Mouse (Mus musculus): ENCODE measurements around the gene Zbtb48. TPM values are rescaled to one million over a fixed set of nuclear protein-coding genes. Genes with fewer than 3 reads are reported as not detected.

Zbtb48 gene
- total and polyA plus RNA-seq, 3 experiments = 4.3 to 8.8 (median 5.6) TPM

DNA sequence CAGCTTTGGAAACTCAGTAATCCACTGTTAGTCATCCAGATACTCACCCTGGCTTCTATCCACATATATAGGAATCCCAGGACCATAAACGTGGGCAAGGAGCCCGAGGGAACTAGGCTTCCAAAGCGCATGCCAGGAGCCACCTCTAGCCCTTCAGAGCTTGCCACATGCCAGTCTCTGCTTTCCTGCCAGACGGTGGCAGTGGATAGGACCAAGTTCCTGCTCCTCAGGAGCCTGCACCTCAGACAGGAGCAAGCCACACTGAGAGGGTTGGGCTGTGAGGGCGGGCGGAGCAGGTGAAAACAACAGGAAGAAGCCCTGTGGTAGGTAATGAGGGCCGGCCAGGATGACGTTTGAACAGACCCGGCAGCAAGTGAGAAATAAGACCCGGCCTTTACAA lies 41.6 kb downstream of the Zbtb48 start:
- TF ChIP-seq CTCF (IDR thresholded peaks at IDR 0.05) (no peak), POLR2A (IDR thresholded peaks at IDR 0.05; ENCODE audit: insufficient read depth, low read depth, low read length) (no peak), EP300 (IDR thresholded peaks at IDR 0.05; ENCODE audit: insufficient read depth, low read depth, low read length) (no peak)
- Histone ChIP-seq H3K4me1 (ENCODE audit: control insufficient read depth, insufficient read depth, low read length) (peaks cover 8% of the 10 kb centered on the region), H3K36me3 (ENCODE audit: control insufficient read depth, insufficient read depth, low read length) (no peaks in the 10 kb centered on the region), H3K79me2 (replicated peaks; ENCODE audit: control insufficient read depth, insufficient read depth, low read length) (no peaks in the 10 kb centered on the region), H3K27me3 (ENCODE audit: control insufficient read depth, insufficient read depth, low read length) (no peaks in the 10 kb centered on the region), H3K9ac (ENCODE audit: low read depth, low read length) (no peak overlapping the region), H3K27ac (no peak overlapping the region), H3K4me3 (no peak overlapping the region)
- intact Hi-C loops (cut with DNase I) = no loop called here
- 52% methylated on average over 10 of the region's 10 CpGs for WGBS
- no peak for DNase-seq

DNA sequence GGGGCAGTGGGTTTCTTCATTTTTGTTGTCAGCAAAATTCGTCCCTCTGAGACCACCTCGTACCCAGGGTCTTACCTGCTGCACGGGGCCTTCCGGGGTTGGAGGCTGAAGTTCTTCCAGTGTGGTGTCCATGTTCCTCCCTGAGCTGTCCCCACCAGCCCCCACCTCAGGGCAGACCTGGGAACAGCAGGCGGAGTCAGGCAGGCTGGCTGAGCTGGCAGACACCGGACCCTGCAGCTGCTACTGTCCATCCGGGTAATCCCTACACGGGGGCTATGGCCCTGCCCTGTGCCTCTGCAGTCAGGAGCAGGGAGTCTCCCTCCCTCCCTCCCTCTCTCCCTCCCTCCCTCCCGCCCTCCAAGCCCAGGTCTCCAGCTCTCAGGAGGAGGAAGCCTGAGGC lies 43.9 kb downstream of the Zbtb48 start:
- Histone ChIP-seq H3K4me3 (no peak overlapping the region), H3K27ac (no peak overlapping the region), H3K79me2 (replicated peaks; ENCODE audit: control insufficient read depth, insufficient read depth, low read length) (no peaks in the 10 kb centered on the region), H3K36me3 (ENCODE audit: control insufficient read depth, insufficient read depth, low read length) (no peaks in the 10 kb centered on the region), H3K4me1 (ENCODE audit: control insufficient read depth, insufficient read depth, low read length) (peaks cover 8% of the 10 kb centered on the region), H3K27me3 (ENCODE audit: control insufficient read depth, insufficient read depth, low read length) (no peaks in the 10 kb centered on the region), H3K9ac (ENCODE audit: low read depth, low read length) (no peak overlapping the region)
- DNase-seq = peak in 1 of 2 experiments; percentile 21
- intact Hi-C loops (cut with DNase I) = loop anchor here (2.0 kb wide), 1 partner anchor 19 kb away; no protein-coding TSS in a partner anchor
- 51% methylated on average over 8 of the region's 9 CpGs for WGBS
- no peak for TF ChIP-seq POLR2A (IDR thresholded peaks at IDR 0.05; ENCODE audit: insufficient read depth, low read depth, low read length)
- no peak for TF ChIP-seq CTCF (IDR thresholded peaks at IDR 0.05)
- TF ChIP-seq EP300 (IDR thresholded peaks at IDR 0.05; ENCODE audit: insufficient read depth, low read depth, low read length) = no peak

DNA sequence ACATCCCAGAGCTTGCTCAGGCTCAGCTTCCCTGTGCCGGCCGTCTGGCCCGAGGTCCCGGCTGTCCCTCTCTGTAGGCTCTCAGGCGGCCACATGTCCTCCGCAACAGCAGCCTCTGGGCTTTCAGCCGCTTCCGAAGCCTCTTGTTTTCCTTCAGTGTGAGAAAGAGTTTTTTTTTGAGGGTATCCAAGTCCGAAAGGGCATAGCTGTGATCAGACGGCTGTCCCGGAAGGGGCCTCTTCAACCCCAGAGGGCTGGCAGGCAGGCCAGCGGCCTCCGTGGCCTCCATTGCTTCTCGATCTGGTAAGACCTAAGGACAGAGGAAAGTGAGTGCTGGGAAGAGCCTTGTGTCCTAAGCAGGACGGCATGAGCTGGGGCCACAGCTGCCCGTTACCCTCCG lies 44.4 kb downstream of the Zbtb48 start:
- Histone ChIP-seq H3K27ac (no peak overlapping the region), H3K27me3 (ENCODE audit: control insufficient read depth, insufficient read depth, low read length) (no peaks in the 10 kb centered on the region), H3K4me1 (ENCODE audit: control insufficient read depth, insufficient read depth, low read length) (peaks cover 8% of the 10 kb centered on the region), H3K36me3 (ENCODE audit: control insufficient read depth, insufficient read depth, low read length) (no peaks in the 10 kb centered on the region), H3K9ac (ENCODE audit: low read depth, low read length) (no peak overlapping the region), H3K79me2 (replicated peaks; ENCODE audit: control insufficient read depth, insufficient read depth, low read length) (no peaks in the 10 kb centered on the region), H3K4me3 (no peak overlapping the region)
- WGBS = 72% methylated on average over 17 of the region's 17 CpGs
- DNase-seq = no peak
- no peak for TF ChIP-seq CTCF (IDR thresholded peaks at IDR 0.05)
- TF ChIP-seq EP300 (IDR thresholded peaks at IDR 0.05; ENCODE audit: insufficient read depth, low read depth, low read length) = no peak
- no peak for TF ChIP-seq POLR2A (IDR thresholded peaks at IDR 0.05; ENCODE audit: insufficient read depth, low read depth, low read length)
- intact Hi-C loops (cut with DNase I) = loop anchor here (2.0 kb wide), 1 partner anchor 20 kb away; no protein-coding TSS in a partner anchor

DNA sequence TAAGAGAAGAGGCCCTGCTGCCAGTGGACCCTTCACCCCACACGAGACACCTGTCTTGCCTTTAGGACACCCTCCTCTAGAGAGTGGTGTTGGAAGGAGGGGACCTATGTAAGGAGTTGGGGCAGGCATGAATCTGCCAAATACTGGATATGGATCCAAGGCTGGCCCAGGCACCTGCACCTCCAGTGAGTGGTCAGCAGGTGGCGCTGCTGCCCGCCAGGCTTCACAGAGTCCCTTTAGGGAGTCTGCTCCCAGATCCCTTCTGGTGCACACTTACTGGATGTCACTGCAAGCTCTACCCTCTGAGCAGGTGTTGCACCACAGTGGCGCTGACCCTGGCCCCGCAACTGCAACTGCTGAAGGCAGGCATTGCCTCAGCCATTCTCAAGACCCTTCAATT lies 46.1 kb downstream of the Zbtb48 start:
- H3K9ac ChIP-seq (ENCODE audit: low read depth, low read length) = no peak overlapping the region
- no peaks in the 10 kb centered on the region for H3K4me1 ChIP-seq (ENCODE audit: control insufficient read depth, insufficient read depth, low read length)
- no peaks in the 10 kb centered on the region for H3K27me3 ChIP-seq (ENCODE audit: control insufficient read depth, insufficient read depth, low read length)
- peak; percentile 79 to 88 for DNase-seq
- intact Hi-C loops (cut with DNase I) = loop anchor here (2.0 kb wide), 3 partner anchors 45 to 113 kb away; partner anchors contain the start of genes Nol9, Tas1r1 and Zbtb48
- H3K79me2 ChIP-seq (replicated peaks; ENCODE audit: control insufficient read depth, insufficient read depth, low read length) = no peaks in the 10 kb centered on the region
- no peak overlapping the region for H3K27ac ChIP-seq
- no peak overlapping the region for H3K4me3 ChIP-seq
- TF ChIP-seq CTCF (IDR thresholded peaks at IDR 0.05) (no peak), EP300 (IDR thresholded peaks at IDR 0.05; ENCODE audit: insufficient read depth, low read depth, low read length) (peak; percentile 89; the same call in 1 of the 2 replicates), POLR2A (IDR thresholded peaks at IDR 0.05; ENCODE audit: insufficient read depth, low read depth, low read length) (peak; percentile 40; the same call in 1 of the 2 replicates)
- 12% methylated on average over 5 of the region's 5 CpGs for WGBS
- H3K36me3 ChIP-seq (ENCODE audit: control insufficient read depth, insufficient read depth, low read length) = no peaks in the 10 kb centered on the region

DNA sequence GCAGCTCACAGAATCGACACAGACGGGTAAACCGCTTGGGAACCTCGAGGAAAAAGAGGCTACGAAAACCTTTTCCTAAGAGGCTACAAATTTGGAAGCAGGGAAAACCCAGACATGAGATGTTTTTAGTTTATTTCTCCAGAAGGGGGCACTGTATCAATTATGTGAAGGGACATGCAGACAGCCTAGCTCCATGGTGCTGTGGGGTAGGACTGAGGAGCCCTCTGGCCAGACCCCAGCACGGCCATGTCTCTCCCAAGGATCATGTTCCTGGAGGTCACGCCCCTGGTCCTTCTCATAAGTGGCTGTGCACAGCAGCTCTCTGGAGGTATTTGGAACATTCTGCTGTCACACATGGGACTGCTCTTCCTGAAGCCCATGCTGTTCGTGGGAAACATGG lies 46.8 kb downstream of the Zbtb48 start:
- Histone ChIP-seq H3K79me2 (replicated peaks; ENCODE audit: control insufficient read depth, insufficient read depth, low read length) (no peaks in the 10 kb centered on the region), H3K4me1 (ENCODE audit: control insufficient read depth, insufficient read depth, low read length) (no peaks in the 10 kb centered on the region), H3K36me3 (ENCODE audit: control insufficient read depth, insufficient read depth, low read length) (no peaks in the 10 kb centered on the region), H3K27ac (no peak overlapping the region), H3K27me3 (ENCODE audit: control insufficient read depth, insufficient read depth, low read length) (no peaks in the 10 kb centered on the region), H3K9ac (ENCODE audit: low read depth, low read length) (no peak overlapping the region), H3K4me3 (no peak overlapping the region)
- TF ChIP-seq CTCF (IDR thresholded peaks at IDR 0.05) (peak; percentile 58), POLR2A (IDR thresholded peaks at IDR 0.05; ENCODE audit: insufficient read depth, low read depth, low read length) (no peak)
- no peak for DNase-seq
- intact Hi-C loops (cut with DNase I) = loop anchor here (2.0 kb wide), 3 partner anchors 46 to 114 kb away; partner anchors contain the start of genes Nol9, Tas1r1 and Zbtb48
- 72% methylated on average over 8 of the region's 8 CpGs for WGBS

DNA sequence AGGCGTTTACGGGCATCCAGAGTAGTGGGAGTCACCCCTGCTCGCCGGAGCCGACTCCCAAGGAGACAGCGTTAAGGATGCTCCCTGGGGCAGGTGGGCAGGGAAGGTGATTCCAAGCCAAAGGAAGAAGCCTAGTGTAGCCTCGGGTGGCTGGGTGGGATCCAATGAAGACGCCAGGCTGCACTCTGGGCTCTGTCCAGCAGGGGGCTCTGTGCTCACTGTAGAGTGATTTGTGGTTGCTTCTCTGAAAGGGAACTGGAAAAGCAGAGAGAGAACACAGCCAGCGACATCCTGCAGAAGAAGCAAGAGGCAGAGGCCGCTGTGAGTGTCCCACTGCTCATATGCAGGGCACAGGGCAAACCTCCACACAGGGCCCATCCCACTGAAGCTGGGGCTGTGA lies 49.7 kb downstream of the Zbtb48 start:
- Histone ChIP-seq H3K4me1 (ENCODE audit: control insufficient read depth, insufficient read depth, low read length) (no peaks in the 10 kb centered on the region), H3K36me3 (ENCODE audit: control insufficient read depth, insufficient read depth, low read length) (no peaks in the 10 kb centered on the region), H3K27ac (no peak overlapping the region), H3K9ac (ENCODE audit: low read depth, low read length) (no peak overlapping the region), H3K79me2 (replicated peaks; ENCODE audit: control insufficient read depth, insufficient read depth, low read length) (no peaks in the 10 kb centered on the region), H3K27me3 (ENCODE audit: control insufficient read depth, insufficient read depth, low read length) (no peaks in the 10 kb centered on the region), H3K4me3 (no peak overlapping the region)
- intact Hi-C loops (cut with DNase I) = no loop called here
- TF ChIP-seq CTCF (IDR thresholded peaks at IDR 0.05) = peak; percentile 98
- no peak for TF ChIP-seq EP300 (IDR thresholded peaks at IDR 0.05; ENCODE audit: insufficient read depth, low read depth, low read length)
- WGBS = 34% methylated on average over 10 of the region's 10 CpGs
- peak; percentile 79 to 90 for DNase-seq

Data from heart, adult 2 months (tissue).